Comparison of ENCODE assay signal across 16 mouse cellular contexts in the genomic region with DNA sequence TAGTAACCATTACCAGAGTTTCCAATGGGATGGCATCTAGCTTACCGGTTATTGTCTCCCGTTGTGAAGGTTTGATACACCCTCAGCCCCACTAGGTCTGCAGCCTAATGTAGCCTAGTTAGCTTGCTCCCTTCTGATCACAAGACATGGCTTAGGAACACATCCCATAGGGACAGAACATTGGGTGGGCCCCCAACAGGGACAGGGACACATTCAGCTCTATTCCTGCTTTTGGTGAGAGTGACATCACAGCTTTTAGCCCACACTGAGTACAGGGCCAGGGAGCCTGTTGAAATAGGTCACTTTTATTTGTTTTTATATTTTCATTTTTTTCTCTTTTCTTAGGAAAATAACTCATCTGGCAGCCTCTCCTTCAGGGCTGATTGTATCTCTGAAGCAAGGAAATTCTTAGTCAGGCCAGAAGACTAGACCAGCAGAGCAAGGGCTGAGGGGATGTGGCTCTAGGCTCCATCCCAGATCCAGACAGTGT.
"Had no signal": no experiment of that assay in that cellular context is flagged by ENCODE, and none has a peak within 500 bp of the region (broad histone marks: within the 10 kb centered on the region; RNA-seq: fewer than 3 reads in every experiment).

No protein-coding gene starts in this region.

- DNase-seq: liver, postnatal 0 days; lung, adult 2 months; lung, postnatal 14 days; lung, postnatal 36 days; right cerebral cortex, postnatal 14 days; thymus, adult 2 months; thymus, postnatal 25 days; thymus, postnatal 4 days had no signal

- H3K27ac ChIP-seq: lung, embryonic 15.5 days; macrophage; midbrain, embryonic 13.5 days; midbrain, embryonic 15.5 days; neural tube, embryonic 12.5 days; stomach, embryonic 15.5 days; stomach, postnatal 0 days had no signal

- H3K4me1 ChIP-seq: midbrain, embryonic 13.5 days; midbrain, embryonic 15.5 days; neural tube, embryonic 12.5 days had no signal

- H3K4me3 ChIP-seq: lung, embryonic 15.5 days; megakaryocyte, embryonic 14.5 days; midbrain, embryonic 13.5 days; midbrain, embryonic 15.5 days; neural tube, embryonic 12.5 days; stomach, embryonic 15.5 days had no signal
